Comparison of ENCODE assay signal across 8 mouse cellular contexts in the genomic region with DNA sequence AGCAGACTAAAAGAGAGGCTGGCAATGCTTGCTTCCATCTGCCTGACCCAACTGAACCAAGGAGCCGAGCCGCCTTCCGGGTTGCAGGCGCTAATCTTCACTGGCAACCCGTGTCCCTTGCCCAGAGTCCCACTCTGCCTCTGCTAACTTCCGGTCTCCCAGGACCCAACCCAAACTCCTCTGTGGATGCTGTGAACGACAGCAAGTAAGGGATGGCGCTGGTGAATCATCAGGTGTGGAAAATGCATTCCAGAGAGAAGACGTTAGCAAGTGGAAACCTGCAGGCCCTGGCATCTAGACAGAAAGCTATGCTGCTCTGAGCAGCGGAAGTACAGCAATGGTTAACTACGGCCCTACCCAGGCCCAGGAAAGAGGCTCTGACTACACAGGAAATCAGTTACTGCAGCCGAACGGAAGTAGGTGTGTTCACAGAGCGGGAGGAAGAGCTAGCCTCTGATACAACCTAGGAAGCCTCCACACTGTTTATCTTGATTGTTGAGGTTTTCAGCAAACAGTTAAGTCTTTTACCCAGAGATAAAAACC. TPM values are rescaled to one million over a fixed set of nuclear protein-coding genes. Genes with fewer than 3 reads are reported as not detected.
DNase-seq lines count a peak whose midpoint lies in the region; ATAC-seq and TF ChIP-seq lines count a peak whose summit lies in the region.

No protein-coding gene starts in this region.

- peak overlapping the region; percentile 37 for H3K9ac ChIP-seq in forebrain, embryonic 11.5 days (ENCODE audit: low read length)
- no peak overlapping the region for H3K9ac ChIP-seq in hindbrain, embryonic 14.5 days
- H3K9ac ChIP-seq in liver, adult 2 months (ENCODE audit: low read depth, low read length): no peak overlapping the region
- no peak overlapping the region for H3K9ac ChIP-seq in midbrain, postnatal 0 days (replicated peaks; ENCODE audit: low read length, poor library complexity, severe bottlenecking)

- peak; percentile 40 for ATAC-seq in forebrain, embryonic 11.5 days (replicated peaks; ENCODE audit: low FRiP score)
- ATAC-seq in hindbrain, embryonic 14.5 days (ENCODE audit: low FRiP score): 0 out of 2 replicates have a peak, but pooled peaks have one; percentile 3
- no peak for ATAC-seq in midbrain, postnatal 0 days (ENCODE audit: low FRiP score)

- peak overlapping the region; percentile 95 for H3K27ac ChIP-seq in forebrain, embryonic 11.5 days (ENCODE audit: low read depth, low read length)
- peak overlapping the region; percentile 71 for H3K27ac ChIP-seq in hindbrain, embryonic 14.5 days
- H3K27ac ChIP-seq in liver, adult 2 months (replicated peaks; ENCODE audit: insufficient read depth, low read depth, low read length): peak overlapping the region; percentile 57
- H3K27ac ChIP-seq in midbrain, postnatal 0 days (ENCODE audit: low read depth, low read length): peak overlapping the region; percentile 44

- no peaks in the 10 kb centered on the region for H3K36me3 ChIP-seq in forebrain, embryonic 11.5 days (ENCODE audit: control insufficient read depth, insufficient read depth, low read length)
- H3K36me3 ChIP-seq in hindbrain, embryonic 14.5 days (replicated peaks; ENCODE audit: control insufficient read depth, insufficient read depth): no peaks in the 10 kb centered on the region
- H3K36me3 ChIP-seq in liver, adult 2 months (ENCODE audit: control insufficient read depth, insufficient read depth, low read length): no peaks in the 10 kb centered on the region
- no peaks in the 10 kb centered on the region for H3K36me3 ChIP-seq in midbrain, postnatal 0 days (ENCODE audit: insufficient read depth, low read length)

- H3K79me2 ChIP-seq in liver, adult 2 months (ENCODE audit: control insufficient read depth, insufficient read depth, low read length): peaks cover 56% of the 10 kb centered on the region

- WGBS in forebrain, embryonic 11.5 days: 37% methylated on average over 14 of the region's 14 CpGs
- 38% methylated on average over 14 of the region's 14 CpGs for WGBS in hindbrain, embryonic 14.5 days
- WGBS in liver, adult 2 months: 70% methylated on average over 14 of the region's 14 CpGs
- 34% methylated on average over 14 of the region's 14 CpGs for WGBS in midbrain, postnatal 0 days

- H3K9me3 ChIP-seq in forebrain, embryonic 11.5 days (ENCODE audit: control insufficient read depth, low read length): no peaks in the 10 kb centered on the region; the same call in 1 of the 2 replicates
- H3K9me3 ChIP-seq in hindbrain, embryonic 14.5 days (ENCODE audit: control insufficient read depth, low read length): no peaks in the 10 kb centered on the region
- no peaks in the 10 kb centered on the region for H3K9me3 ChIP-seq in midbrain, postnatal 0 days (ENCODE audit: low read length)

- H3K27me3 ChIP-seq in forebrain, embryonic 11.5 days (ENCODE audit: control insufficient read depth, insufficient read depth, low read length): no peaks in the 10 kb centered on the region
- H3K27me3 ChIP-seq in hindbrain, embryonic 14.5 days (ENCODE audit: control insufficient read depth, insufficient read depth, low read length): no peaks in the 10 kb centered on the region
- H3K27me3 ChIP-seq in liver, adult 2 months (ENCODE audit: control insufficient read depth, insufficient read depth, low read length): no peaks in the 10 kb centered on the region
- no peaks in the 10 kb centered on the region for H3K27me3 ChIP-seq in midbrain, postnatal 0 days (ENCODE audit: insufficient read depth, low read length)

- no peak for TF ChIP-seq CTCF in liver, adult 2 months (IDR thresholded peaks at IDR 0.05; ENCODE audit: low read depth, low read length)
- TF ChIP-seq CTCF in midbrain, postnatal 0 days (IDR thresholded peaks at IDR 0.05): no peak

- peaks cover 34% of the 10 kb centered on the region for H3K4me1 ChIP-seq in forebrain, embryonic 11.5 days (replicated peaks; ENCODE audit: control insufficient read depth, insufficient read depth, low read length)
- H3K4me1 ChIP-seq in hindbrain, embryonic 14.5 days (replicated peaks; ENCODE audit: control insufficient read depth, insufficient read depth, low read length): peaks cover 33% of the 10 kb centered on the region
- peaks cover 16% of the 10 kb centered on the region for H3K4me1 ChIP-seq in liver, adult 2 months (ENCODE audit: control insufficient read depth, insufficient read depth, low read length)
- H3K4me1 ChIP-seq in midbrain, postnatal 0 days (ENCODE audit: insufficient read depth, low read length): peaks cover 12% of the 10 kb centered on the region; the same call in 1 of the 2 replicates

- no peak for TF ChIP-seq POLR2A in liver, adult 2 months (IDR thresholded peaks at IDR 0.05; ENCODE audit: extremely low read depth, insufficient read depth, low read length)

- peak overlapping the region; percentile 24; the same call in 1 of the 2 replicates for H3K4me2 ChIP-seq in forebrain, embryonic 11.5 days (ENCODE audit: low read depth, low read length, severe bottlenecking)
- H3K4me2 ChIP-seq in hindbrain, embryonic 14.5 days (replicated peaks): peak overlapping the region; percentile 18; the same call in 1 of the 2 replicates
- peak overlapping the region; percentile 1; the same call in 1 of the 2 replicates for H3K4me2 ChIP-seq in midbrain, postnatal 0 days (ENCODE audit: low read depth, low read length, poor library complexity, severe bottlenecking)

- DNase-seq in right cerebral cortex, postnatal 25 days: peak; percentile 25
- no peak for DNase-seq in right cerebral cortex, postnatal 14 days
- DNase-seq in forebrain, embryonic 11.5 days (ENCODE audit: low spot score): peak; percentile 66
- no peak for DNase-seq in hindbrain, embryonic 14.5 days (ENCODE audit: low spot score)
- DNase-seq in liver, adult 2 months (ENCODE audit: extremely low read depth, low read depth, low spot score): peak; percentile 39
- DNase-seq in midbrain, postnatal 0 days (ENCODE audit: low spot score): no peak
- peak; percentile 80 to 84 for DNase-seq in thymus, postnatal 36 days
- DNase-seq in cerebellum, postnatal 14 days: no peak

- no peak overlapping the region for H3K4me3 ChIP-seq in forebrain, embryonic 11.5 days (ENCODE audit: low read depth, low read length)
- H3K4me3 ChIP-seq in hindbrain, embryonic 14.5 days (replicated peaks; ENCODE audit: low read length): no peak overlapping the region
- H3K4me3 ChIP-seq in liver, adult 2 months (ENCODE audit: insufficient read depth, low read depth, low read length): no peak overlapping the region
- H3K4me3 ChIP-seq in midbrain, postnatal 0 days (ENCODE audit: low read depth, low read length): no peak overlapping the region

RNA-seq across cellular contexts. Expression of a gene that starts 53.4 kb away (rescaled TPM):
- 34.2 and 35.7 TPM in 2 replicates for polyA plus RNA-seq in forebrain, embryonic 11.5 days (2014; fragmentation: Nextera tagmentation; extraction: Ambion mirVana)
- polyA plus RNA-seq in hindbrain, embryonic 14.5 days (2014; fragmentation: Nextera tagmentation; extraction: Ambion mirVana): 43.3 and 45.7 TPM in 2 replicates
- 9.4 and 10.5 TPM in 2 replicates for total RNA-seq in liver, adult 2 months (2014; rRNA removed)
- 3.5 and 4.1 TPM in 2 replicates for polyA plus RNA-seq in liver, adult 2 months (2012; rRNA removed)
- total RNA-seq in midbrain, postnatal 0 days (2014; rRNA removed): 54.8 and 56.5 TPM in 2 replicates
- 50.5 and 54.0 TPM in 2 replicates for polyA plus RNA-seq in midbrain, postnatal 0 days (2015; fragmentation: Nextera tagmentation; extraction: Ambion mirVana)

Comparison
In these comparisons a context has a peak if more than half of its experiments do, and no peak if none do; other contexts are left out.
1. DNase-seq: peak in right cerebral cortex, postnatal 25 days (single experiment), forebrain, embryonic 11.5 days (single experiment), liver, adult 2 months (single experiment) and thymus, postnatal 36 days (2 of 2); none in right cerebral cortex, postnatal 14 days (single experiment), hindbrain, embryonic 14.5 days (single experiment), midbrain, postnatal 0 days (single experiment) and cerebellum, postnatal 14 days (0 of 2).
2. H3K27ac ChIP-seq: peak in every context shown above with its lines; median percentile 95 in forebrain, embryonic 11.5 days; 71 in hindbrain, embryonic 14.5 days; 57 in liver, adult 2 months; 44 in midbrain, postnatal 0 days.
3. Peak in every context shown above with its lines, with median percentiles within 50 percentile points of each other: H3K4me2 ChIP-seq.